8 mouse cellular contexts compared by ENCODE assay signal in the genomic region with DNA sequence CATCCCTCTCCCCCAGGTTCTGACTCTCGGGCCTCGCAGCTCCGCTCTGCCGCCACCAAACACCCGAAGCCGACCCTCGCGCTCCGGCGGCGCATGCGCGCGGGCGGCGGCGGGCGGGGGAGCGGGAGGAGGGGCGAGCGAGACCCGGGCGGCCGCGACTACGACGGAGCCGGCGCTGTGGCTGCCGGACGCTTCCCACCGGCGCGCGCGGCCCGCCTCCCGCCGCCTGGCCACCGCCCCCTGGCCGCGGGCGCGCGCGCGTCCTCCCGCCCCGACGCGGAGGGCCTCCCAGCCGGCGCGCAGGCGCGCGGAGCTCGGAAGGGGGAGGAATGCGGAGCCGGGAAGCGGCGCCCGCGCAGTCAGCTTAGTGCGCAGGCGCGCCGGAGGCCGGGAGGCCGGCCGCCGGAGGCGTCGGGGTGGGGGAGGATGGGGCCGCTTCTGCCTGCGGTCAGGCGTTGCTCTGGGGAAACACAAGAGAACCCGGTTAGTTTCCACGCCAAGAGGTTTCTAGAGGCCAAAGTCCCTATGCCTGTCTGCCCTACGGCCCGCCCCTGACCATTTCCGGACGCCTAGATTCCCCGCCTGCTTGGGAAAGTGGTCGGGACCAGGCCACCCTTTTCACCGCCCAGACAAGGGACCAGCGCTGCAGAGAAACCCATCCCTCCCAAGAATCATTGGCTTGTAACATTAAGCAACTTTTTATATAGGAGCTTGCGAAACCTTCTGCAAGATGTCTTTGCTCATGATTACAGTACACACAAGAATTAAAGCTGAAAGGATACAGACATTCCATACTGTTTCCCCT. TPM values are rescaled to one million over a fixed set of nuclear protein-coding genes. Genes with fewer than 3 reads are reported as not detected.
DNase-seq lines count a peak whose midpoint lies in the region; ATAC-seq and TF ChIP-seq lines count a peak whose summit lies in the region.

A gene (minus strand): TSS at position 190 of the 805 bp plus-strand sequence.

- peak; percentile 61 for ATAC-seq in megakaryocyte progenitor cell, adult 5-6 weeks (replicated peaks; ENCODE audit: poor library complexity)

- no peak for TF ChIP-seq CTCF in cortical plate, adult 2 months (IDR thresholded peaks at IDR 0.05; ENCODE audit: extremely low read depth, insufficient read depth, low read length)

- TF ChIP-seq POLR2A in cortical plate, adult 2 months (IDR thresholded peaks at IDR 0.05; ENCODE audit: extremely low read depth, insufficient read depth, low read length): peak; percentile 78

- peak within 1 kb of the TSS; percentile 55 for H3K4me3 ChIP-seq in cortical plate, adult 2 months (ENCODE audit: insufficient read depth, low read length)

- peak within 1 kb of the TSS; percentile 86 for H3K27ac ChIP-seq in cortical plate, adult 2 months (ENCODE audit: insufficient read depth, low read length)

- DNase-seq in adipocyte (ENCODE audit: low spot score): peak; percentile 96
- peak; percentile 90 to 95 for DNase-seq in gastrocnemius, adult 8-10 months (ENCODE audit: low spot score in 2 of 2)
- peak; percentile 76 for DNase-seq in hindlimb bud, embryonic 11.5 days (ENCODE audit: extremely low spot score, low read depth, low spot score)
- peak; percentile 85 to 97 for DNase-seq in left cerebral cortex, postnatal 10 days (ENCODE audit: extremely low spot score in 1 of 2, low spot score in 2 of 2)
- DNase-seq in right cerebral cortex, postnatal 10 days (ENCODE audit: low spot score in 2 of 2): peak; percentile 94 to 95
- DNase-seq in urinary bladder, postnatal 14 days (ENCODE audit: low spot score): peak; percentile 93

- intact Hi-C loops in left cerebral cortex, postnatal 10 days (cut with DNase I): loop anchor here (5.0 kb wide), 1 partner anchor 36 kb away; no protein-coding TSS in a partner anchor

- H3K4me1 ChIP-seq in cortical plate, adult 2 months (ENCODE audit: control insufficient read depth, insufficient read depth, low read length): peaks cover 3% of the 10 kb centered on the region; the same call in 1 of the 2 replicates

RNA-seq across cellular contexts. Expression of the gene that starts here (rescaled TPM):
- polyA plus RNA-seq in cortical plate, adult 2 months (2012; rRNA removed): 12.4 and 13.0 TPM in 2 replicates
- total RNA-seq in gastrocnemius, adult 8-10 months (2022): 10 to 100 TPM; 17.0 to 23.9 (median 23.5) TPM
- 10 to 100 TPM; 56.8 to 59.9 TPM for total RNA-seq in left cerebral cortex, postnatal 10 days (2021)
- 28.4 and 35.6 TPM in 2 replicates for total RNA-seq in megakaryocyte progenitor cell, adult 5-6 weeks (2015)
- 22.8 and 29.0 TPM in 2 replicates for total RNA-seq in megakaryocyte progenitor cell, adult 5-6 weeks (2017)

Comparison
In these comparisons a context has a peak if more than half of its experiments do, and no peak if none do; other contexts are left out.
1. Peak in every context shown above with its lines: DNase-seq, ATAC-seq, H3K4me3 ChIP-seq and H3K27ac ChIP-seq.